Mouse (Mus musculus): Measurements from ENCODE around the gene Rasd1. TPM values are rescaled to one million over a fixed set of nuclear protein-coding genes. Genes with fewer than 3 reads are reported as not detected.

Rasd1 gene
- polyA plus RNA-seq, 1 experiment from 2014 or later, result 2.9 TPM

DNA sequence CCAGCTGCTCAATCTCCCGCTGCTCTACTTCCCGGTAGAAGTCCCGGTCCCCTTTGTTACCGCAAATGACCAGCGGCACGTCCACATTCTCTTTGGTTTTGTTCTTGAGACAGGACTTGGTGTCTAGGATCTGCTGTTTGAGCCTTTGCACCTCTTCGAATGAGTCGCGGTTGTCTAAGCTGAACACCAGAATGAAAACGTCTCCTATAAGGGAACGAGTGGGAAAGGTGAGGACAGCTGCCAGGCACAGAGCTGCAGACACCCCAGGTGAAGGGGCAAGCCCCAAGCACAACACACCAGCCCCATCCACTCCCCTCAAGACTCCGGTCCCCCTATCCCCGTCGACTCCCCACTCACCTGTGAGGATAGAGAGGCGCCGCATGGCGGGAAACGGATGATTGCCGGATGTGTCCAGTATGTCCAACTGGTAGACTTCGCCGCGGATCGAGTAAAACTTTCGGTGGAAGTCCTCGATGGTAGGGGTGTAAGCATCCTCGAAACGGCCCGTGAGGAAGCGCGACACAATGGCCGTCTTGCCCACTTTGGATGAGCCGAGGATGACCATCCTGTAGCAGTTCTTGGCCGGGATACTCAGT is 483 bp downstream of the Rasd1 start:
- Histone ChIP-seq H3K9ac (ENCODE audit: low read length) (peak overlapping the region; percentile 64), H3K4me1 (replicated peaks; ENCODE audit: control insufficient read depth, insufficient read depth, low read length) (peaks cover 14% of the 10 kb centered on the region), H3K27ac (ENCODE audit: low read length) (no peak overlapping the region), H3K4me2 (ENCODE audit: low read depth, low read length) (peak overlapping the region; percentile 96), H3K36me3 (ENCODE audit: control insufficient read depth, insufficient read depth, low read length) (peaks cover 13% of the 10 kb centered on the region), H3K27me3 (ENCODE audit: control insufficient read depth, insufficient read depth, low read depth, low read length) (peaks cover 9% of the 10 kb centered on the region; the same call in 1 of the 2 replicates), H3K4me3 (ENCODE audit: low read length) (peak overlapping the region; percentile 57), H3K9me3 (ENCODE audit: control insufficient read depth, low read length) (no peaks in the 10 kb centered on the region)
- ATAC-seq (ENCODE audit: low read depth), result peak; percentile 16; the same call in 1 of the 2 replicates
- WGBS, result under 1% methylated on average over 33 of the region's 33 CpGs

DNA sequence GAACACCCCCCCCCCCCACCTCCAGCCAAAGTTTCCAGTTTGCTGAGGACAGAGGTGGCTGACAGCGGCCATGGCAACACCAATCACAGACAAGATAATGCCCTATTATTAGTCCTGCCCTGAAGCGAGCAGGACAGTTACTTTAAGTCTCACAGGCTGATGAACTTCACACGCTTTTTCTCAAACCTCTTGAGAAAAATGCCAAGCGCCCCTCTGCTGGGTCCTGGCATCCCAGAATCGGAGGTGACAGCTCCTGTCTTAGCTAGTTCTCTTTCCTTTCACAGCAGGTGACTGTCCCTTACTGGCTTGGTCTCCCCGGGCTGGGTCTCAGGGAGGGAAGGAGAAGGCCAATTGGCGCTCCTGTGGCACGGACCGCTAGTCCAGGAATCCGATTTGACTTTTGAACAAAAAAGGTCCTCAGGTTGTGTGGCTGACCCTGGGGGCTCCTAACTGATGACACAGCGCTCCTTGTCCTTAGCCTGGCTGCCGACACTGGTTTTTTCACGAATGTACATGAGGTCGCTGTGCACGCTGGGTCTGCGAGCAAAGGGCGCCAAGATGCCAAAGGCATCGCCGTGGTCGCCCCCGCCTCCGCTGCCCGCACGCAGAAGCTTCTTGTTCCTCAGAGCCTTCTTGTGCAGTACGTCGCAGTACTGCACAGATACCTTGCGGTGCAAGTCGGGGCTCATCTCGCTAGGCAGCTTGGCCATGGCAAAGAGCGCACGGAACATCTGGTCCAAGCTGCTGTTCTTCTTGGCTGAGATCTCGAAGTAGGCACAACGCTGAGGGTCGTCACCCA is 1.2 kb downstream of the Rasd1 start:
- H3K36me3 ChIP-seq (ENCODE audit: control insufficient read depth, insufficient read depth, low read length), result peaks cover 13% of the 10 kb centered on the region
- H3K4me2 ChIP-seq (ENCODE audit: low read depth, low read length), result peak overlapping the region; percentile 96
- peaks cover 9% of the 10 kb centered on the region; the same call in 1 of the 2 replicates for H3K27me3 ChIP-seq (ENCODE audit: control insufficient read depth, insufficient read depth, low read depth, low read length)
- peak overlapping the region; percentile 57 for H3K4me3 ChIP-seq (ENCODE audit: low read length)
- peaks cover 14% of the 10 kb centered on the region for H3K4me1 ChIP-seq (replicated peaks; ENCODE audit: control insufficient read depth, insufficient read depth, low read length)
- H3K27ac ChIP-seq (ENCODE audit: low read length), result no peak overlapping the region
- no peak for ATAC-seq (ENCODE audit: low read depth)
- H3K9me3 ChIP-seq (ENCODE audit: control insufficient read depth, low read length), result no peaks in the 10 kb centered on the region
- peak overlapping the region; percentile 64 for H3K9ac ChIP-seq (ENCODE audit: low read length)
- 9% methylated on average over 34 of the region's 34 CpGs for WGBS

DNA sequence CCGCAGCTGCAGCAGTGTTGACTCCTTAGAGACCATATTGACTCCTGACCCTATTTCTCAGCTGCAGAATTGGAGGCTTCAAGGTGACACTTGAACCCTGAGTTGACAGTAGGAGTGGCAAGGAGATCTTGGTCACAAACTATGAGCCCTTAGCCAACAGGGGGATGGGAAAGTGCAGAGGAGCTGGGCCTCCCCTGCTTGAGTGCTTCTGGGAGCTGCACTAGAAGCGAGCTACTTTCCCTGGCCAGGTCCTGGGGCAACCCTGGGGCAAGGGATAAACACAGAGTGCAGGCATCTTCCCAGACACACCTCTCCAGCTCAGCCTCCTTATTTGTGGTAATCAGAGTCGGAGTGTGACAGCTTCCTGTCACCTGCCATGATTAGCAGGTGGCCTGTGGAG is 2.2 kb downstream of the Rasd1 start:
- WGBS, result 65% methylated on average over 3 of the region's 3 CpGs
- no peak overlapping the region for H3K4me2 ChIP-seq (ENCODE audit: low read depth, low read length)
- H3K27ac ChIP-seq (ENCODE audit: low read length), result no peak overlapping the region
- no peak for ATAC-seq (ENCODE audit: low read depth)
- H3K36me3 ChIP-seq (ENCODE audit: control insufficient read depth, insufficient read depth, low read length), result peaks cover 13% of the 10 kb centered on the region
- no peaks in the 10 kb centered on the region for H3K9me3 ChIP-seq (ENCODE audit: control insufficient read depth, low read length)
- H3K27me3 ChIP-seq (ENCODE audit: control insufficient read depth, insufficient read depth, low read depth, low read length), result peaks cover 9% of the 10 kb centered on the region; the same call in 1 of the 2 replicates
- peaks cover 14% of the 10 kb centered on the region for H3K4me1 ChIP-seq (replicated peaks; ENCODE audit: control insufficient read depth, insufficient read depth, low read length)
- no peak overlapping the region for H3K9ac ChIP-seq (ENCODE audit: low read length)
- H3K4me3 ChIP-seq (ENCODE audit: low read length), result no peak overlapping the region

DNA sequence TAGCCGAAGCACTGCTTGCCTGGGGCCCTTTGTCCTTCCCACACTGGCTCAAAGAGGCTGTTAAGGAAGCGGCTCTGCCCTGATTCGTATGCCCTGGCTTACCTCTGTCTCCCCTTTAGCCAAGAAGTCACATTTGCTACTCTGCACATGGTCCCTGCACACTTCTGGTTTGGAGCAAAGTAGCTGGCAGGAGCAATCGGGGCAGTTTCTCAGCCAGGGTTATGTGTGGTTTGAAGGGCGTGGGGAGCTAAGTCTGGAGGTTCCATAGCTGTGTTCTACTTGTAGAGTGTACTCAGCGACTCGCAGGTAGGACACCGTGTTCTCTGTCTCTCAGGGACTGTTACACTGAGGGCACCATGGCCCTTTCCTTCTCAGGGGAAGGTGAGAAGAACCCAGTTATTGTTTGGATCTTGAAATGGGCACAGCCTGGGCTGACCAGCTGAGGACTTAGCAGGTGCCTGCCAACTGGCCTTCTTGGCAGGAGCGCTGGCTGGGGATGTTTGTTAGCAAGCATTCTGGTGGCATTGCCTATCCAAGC is 3.3 kb downstream of the Rasd1 start:
- WGBS, result 83% methylated on average over 9 of the region's 9 CpGs
- no peak overlapping the region for H3K27ac ChIP-seq (ENCODE audit: low read length)
- no peak overlapping the region for H3K9ac ChIP-seq (ENCODE audit: low read length)
- peaks cover 9% of the 10 kb centered on the region; the same call in 1 of the 2 replicates for H3K27me3 ChIP-seq (ENCODE audit: control insufficient read depth, insufficient read depth, low read depth, low read length)
- H3K4me1 ChIP-seq (replicated peaks; ENCODE audit: control insufficient read depth, insufficient read depth, low read length), result peaks cover 14% of the 10 kb centered on the region
- no peaks in the 10 kb centered on the region for H3K9me3 ChIP-seq (ENCODE audit: control insufficient read depth, low read length)
- H3K36me3 ChIP-seq (ENCODE audit: control insufficient read depth, insufficient read depth, low read length), result peaks cover 13% of the 10 kb centered on the region
- H3K4me3 ChIP-seq (ENCODE audit: low read length), result no peak overlapping the region
- no peak overlapping the region for H3K4me2 ChIP-seq (ENCODE audit: low read depth, low read length)
- ATAC-seq (ENCODE audit: low read depth), result no peak

DNA sequence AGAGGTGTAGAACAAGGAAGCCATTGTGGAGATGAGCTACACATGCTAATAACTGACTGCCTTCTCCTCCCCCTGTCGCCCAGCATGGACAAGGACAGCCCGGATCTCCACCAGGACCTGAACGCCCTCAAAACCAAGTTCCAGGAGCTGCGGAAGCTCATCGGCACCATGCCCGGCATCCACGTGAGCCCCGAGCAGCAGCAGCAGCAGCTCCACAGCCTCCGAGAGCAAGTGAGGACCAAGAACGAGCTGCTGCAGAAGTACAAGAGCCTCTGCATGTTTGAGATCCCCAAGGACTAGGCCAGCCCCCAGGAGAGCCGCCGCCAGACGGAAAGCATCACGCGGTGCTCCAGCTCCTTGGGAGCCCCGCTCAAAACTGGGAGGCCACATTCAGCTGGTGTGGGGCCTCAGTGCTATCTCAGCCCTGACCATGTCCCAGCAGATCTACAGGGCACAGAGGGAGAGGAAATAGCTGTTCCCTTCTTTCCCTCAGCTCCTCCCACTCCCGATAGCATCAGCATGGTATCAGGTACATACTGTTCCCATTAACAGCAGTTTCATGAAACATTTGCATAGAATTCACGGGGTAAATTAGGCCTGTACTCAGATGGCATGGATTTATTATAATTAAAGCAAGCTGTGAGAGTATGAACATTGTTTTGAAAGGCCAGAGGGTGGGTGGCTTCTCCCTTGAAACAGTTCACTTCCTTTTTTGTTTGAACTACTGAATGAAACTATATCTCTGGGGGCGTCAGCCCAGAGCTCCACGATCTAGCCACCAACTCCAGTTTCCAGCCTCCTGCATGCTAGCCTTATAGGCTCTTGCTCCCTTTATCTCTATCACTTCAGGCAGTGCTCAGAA is 4.0 kb downstream of the Rasd1 start:
- ATAC-seq (ENCODE audit: low read depth), result no peak
- Histone ChIP-seq H3K36me3 (ENCODE audit: control insufficient read depth, insufficient read depth, low read length) (peaks cover 13% of the 10 kb centered on the region), H3K4me3 (ENCODE audit: low read length) (no peak overlapping the region), H3K27ac (ENCODE audit: low read length) (no peak overlapping the region), H3K4me2 (ENCODE audit: low read depth, low read length) (no peak overlapping the region), H3K9ac (ENCODE audit: low read length) (no peak overlapping the region), H3K4me1 (replicated peaks; ENCODE audit: control insufficient read depth, insufficient read depth, low read length) (peaks cover 14% of the 10 kb centered on the region), H3K27me3 (ENCODE audit: control insufficient read depth, insufficient read depth, low read depth, low read length) (peaks cover 9% of the 10 kb centered on the region; the same call in 1 of the 2 replicates), H3K9me3 (ENCODE audit: control insufficient read depth, low read length) (no peaks in the 10 kb centered on the region)
- WGBS, result 78% methylated on average over 20 of the region's 20 CpGs

DNA sequence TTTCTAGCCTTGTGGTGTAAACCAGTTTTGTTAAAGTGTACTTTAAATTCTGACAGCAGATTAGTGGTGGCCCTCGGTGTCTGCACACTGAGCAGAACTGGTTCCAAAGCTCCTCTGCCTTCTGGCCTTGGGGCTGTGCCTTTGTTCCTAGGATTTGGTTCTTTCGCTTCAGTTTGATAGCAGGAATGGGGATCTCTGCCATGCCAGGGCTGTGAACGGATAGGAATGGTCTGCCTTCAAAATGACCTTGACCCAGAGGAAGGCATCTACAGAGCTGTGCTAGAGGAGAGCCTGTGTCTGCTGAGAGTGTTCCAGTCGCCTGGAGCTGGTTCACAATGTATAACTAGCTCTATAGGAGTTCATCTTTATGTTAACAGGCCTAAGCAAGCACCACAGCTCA is 5.3 kb downstream of the Rasd1 start:
- WGBS, result 62% methylated on average over 4 of the region's 4 CpGs
- Histone ChIP-seq H3K4me3 (ENCODE audit: low read length) (no peak overlapping the region), H3K36me3 (ENCODE audit: control insufficient read depth, insufficient read depth, low read length) (peaks cover 13% of the 10 kb centered on the region), H3K4me2 (ENCODE audit: low read depth, low read length) (no peak overlapping the region), H3K9me3 (ENCODE audit: control insufficient read depth, low read length) (no peaks in the 10 kb centered on the region), H3K27me3 (ENCODE audit: control insufficient read depth, insufficient read depth, low read depth, low read length) (peaks cover 8% of the 10 kb centered on the region; the same call in 1 of the 2 replicates), H3K9ac (ENCODE audit: low read length) (no peak overlapping the region), H3K4me1 (replicated peaks; ENCODE audit: control insufficient read depth, insufficient read depth, low read length) (peaks cover 12% of the 10 kb centered on the region), H3K27ac (ENCODE audit: low read length) (no peak overlapping the region)
- no peak for ATAC-seq (ENCODE audit: low read depth)

DNA sequence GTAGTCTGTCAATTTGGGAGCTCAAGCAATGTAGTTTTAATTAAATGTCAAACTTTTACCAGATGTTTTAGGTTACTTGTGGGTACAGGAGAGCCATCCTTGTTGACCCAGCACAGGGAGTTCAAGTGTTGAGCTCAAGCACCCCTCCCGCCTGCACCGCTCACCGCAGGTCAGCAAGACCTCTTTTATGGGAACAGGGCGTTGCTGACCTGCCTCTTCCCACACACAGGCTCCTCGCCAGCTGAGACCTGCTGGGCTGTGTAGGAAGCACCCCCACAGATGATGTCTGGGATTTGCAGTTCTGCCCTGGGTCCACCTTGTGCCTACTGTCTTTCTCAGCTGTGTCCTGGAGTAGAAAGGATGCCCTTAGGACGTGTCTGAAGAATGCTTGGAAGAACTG is 8.0 kb downstream of the Rasd1 start:
- WGBS, result 72% methylated on average over 6 of the region's 6 CpGs
- no peak for ATAC-seq (ENCODE audit: low read depth)
- H3K9ac ChIP-seq (ENCODE audit: low read length), result no peak overlapping the region

DNA sequence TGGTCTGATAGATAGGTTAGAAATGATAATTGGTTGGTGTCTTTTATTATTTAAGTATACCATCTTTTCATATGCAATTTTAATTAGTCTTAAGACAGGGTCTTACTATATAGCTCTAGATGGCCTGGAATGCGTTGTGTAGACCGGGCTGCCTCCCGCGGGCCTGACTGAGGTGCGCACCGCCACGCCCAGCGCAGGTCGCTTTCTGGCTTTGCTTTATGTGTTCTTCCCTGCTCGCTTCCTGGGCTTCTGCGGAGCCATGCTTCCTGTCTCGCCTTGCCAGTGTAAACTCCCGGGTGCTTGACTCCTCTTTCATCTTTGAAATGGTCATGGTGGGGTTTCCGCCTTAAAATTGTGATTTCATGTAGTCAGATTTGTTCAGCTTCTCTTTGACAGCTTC is 11.9 kb downstream of the Rasd1 start:
- no peaks in the 10 kb centered on the region; the same call in 1 of the 2 replicates for H3K36me3 ChIP-seq (ENCODE audit: control insufficient read depth, insufficient read depth, low read length)
- no peak overlapping the region for H3K9ac ChIP-seq (ENCODE audit: low read length)
- peak overlapping the region; percentile 33 for H3K4me2 ChIP-seq (ENCODE audit: low read depth, low read length)
- H3K4me1 ChIP-seq (replicated peaks; ENCODE audit: control insufficient read depth, insufficient read depth, low read length), result peaks cover 20% of the 10 kb centered on the region
- H3K27me3 ChIP-seq (ENCODE audit: control insufficient read depth, insufficient read depth, low read depth, low read length), result no peaks in the 10 kb centered on the region
- no peak for ATAC-seq (ENCODE audit: low read depth)
- H3K4me3 ChIP-seq (ENCODE audit: low read length), result no peak overlapping the region
- no peaks in the 10 kb centered on the region for H3K9me3 ChIP-seq (ENCODE audit: control insufficient read depth, low read length)
- no peak overlapping the region for H3K27ac ChIP-seq (ENCODE audit: low read length)
- WGBS, result 61% methylated on average over 14 of the region's 14 CpGs

More for the DNA sequence above, 8.0 kb downstream of the Rasd1 start:
- H3K27ac ChIP-seq (ENCODE audit: low read length), result no peak overlapping the region
- H3K4me2 ChIP-seq (ENCODE audit: low read depth, low read length), result no peak overlapping the region
- no peaks in the 10 kb centered on the region for H3K9me3 ChIP-seq (ENCODE audit: control insufficient read depth, low read length)
- peaks cover 12% of the 10 kb centered on the region for H3K4me1 ChIP-seq (replicated peaks; ENCODE audit: control insufficient read depth, insufficient read depth, low read length)
- peaks cover 9% of the 10 kb centered on the region; the same call in 1 of the 2 replicates for H3K36me3 ChIP-seq (ENCODE audit: control insufficient read depth, insufficient read depth, low read length)
- H3K4me3 ChIP-seq (ENCODE audit: low read length), result no peak overlapping the region
- no peaks in the 10 kb centered on the region for H3K27me3 ChIP-seq (ENCODE audit: control insufficient read depth, insufficient read depth, low read depth, low read length)
